Mouse (Mus musculus) embryonic fibroblast, embryonic 13.5 days (primary cell): ENCODE measurements around the gene Sbf2. TPM values are rescaled to one million over a fixed set of nuclear protein-coding genes. Genes with fewer than 3 reads are reported as not detected.
"Not testable (repeated sequence)": the region's sequence is repeated elsewhere in the genome, so short reads cannot be mapped to it uniquely, and the experiment has no call there.

Experiments
- H3K27ac ChIP-seq: 2 replicates; pipeline ENCODE4 v1.5.1; 2012; ENCODE audit warnings: low read length, control low read depth, inconsistent platforms; ENCODE audit not compliant: insufficient read depth
- H3K4me1 ChIP-seq: 2 replicates; pipeline ENCODE4 v1.6.1; 2011; ENCODE audit warnings: low read length; ENCODE audit not compliant: control insufficient read depth, insufficient read depth
- H3K4me3 ChIP-seq: 2 replicates; pipeline ENCODE4 v1.5.1; 2011; ENCODE audit warnings: mild to moderate bottlenecking, control low read depth, low read length; ENCODE audit not compliant: insufficient read depth
- CTCF ChIP-seq: IDR thresholded peaks from 2 replicates; pipeline ENCODE4 v1.5.1; 2011; ENCODE audit warnings: mild to moderate bottlenecking, control low read depth, low read length, moderate library complexity, borderline replicate concordance; ENCODE audit not compliant: insufficient read depth
- POLR2A ChIP-seq: IDR thresholded peaks from 2 replicates; pipeline ENCODE4 v1.6.1; 2011; ENCODE audit warnings: low read depth, mild to moderate bottlenecking, control low read depth, low read length, moderate library complexity
- polyA plus RNA-seq: library from polyadenylated mRNA; stranded (reverse); fragments of >200 nt; gene quantifications from 2 replicates; pipeline ENCODE4 v1.2.4, GENCODE M21; 2011; ENCODE audit warnings: low read depth; ENCODE audit not compliant: missing spikeins, insufficient read length

The Sbf2 gene
- polyA plus RNA-seq, 1 experiment = 55.5 TPM

DNA sequence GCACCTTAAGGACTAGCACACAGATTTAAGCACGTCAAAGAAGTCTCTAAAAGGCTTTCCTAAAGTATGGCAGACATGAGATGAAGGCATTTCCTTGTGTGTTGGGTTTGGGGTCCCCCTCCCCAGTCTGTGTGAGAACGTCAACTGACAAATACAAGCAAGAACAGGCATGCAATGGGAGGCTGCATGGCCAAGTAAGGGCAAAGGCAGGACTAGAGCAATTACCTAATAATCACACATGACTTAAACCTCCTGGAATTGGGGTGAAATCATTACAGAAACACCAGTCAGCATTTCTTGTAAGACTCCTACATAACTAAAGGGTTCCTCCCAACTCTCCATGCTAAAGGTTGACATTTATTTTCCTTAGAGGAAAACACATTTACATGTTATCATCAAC is 75.5 kb downstream of the Sbf2 start:
- Histone ChIP-seq H3K27ac (peak overlapping the region; percentile 16; the same call in 1 of the 2 replicates), H3K4me1 (peaks cover 3% of the 10 kb centered on the region), H3K4me3 (no peak overlapping the region)
- TF ChIP-seq CTCF (no peak), POLR2A (no peak)

- not testable (repeated sequence) for H3K4me1 ChIP-seq, H3K27ac ChIP-seq, H3K4me3 ChIP-seq
These were observed 84.4 kb downstream of the Sbf2 start for GRCm38 (mm10) chr7:110530295-110530694.

GRCm38 (mm10) chr7:110525090-110525775 is 89.5 kb downstream of the Sbf2 start:
- Histone ChIP-seq H3K4me1 (0 out of 2 replicates have a peak, but pooled peaks cover 5% of the 10 kb centered on the region), H3K27ac (peak overlapping the region; percentile 72), H3K4me3 (no peak overlapping the region)
- TF ChIP-seq CTCF = no peak
- no peak for TF ChIP-seq POLR2A

DNA sequence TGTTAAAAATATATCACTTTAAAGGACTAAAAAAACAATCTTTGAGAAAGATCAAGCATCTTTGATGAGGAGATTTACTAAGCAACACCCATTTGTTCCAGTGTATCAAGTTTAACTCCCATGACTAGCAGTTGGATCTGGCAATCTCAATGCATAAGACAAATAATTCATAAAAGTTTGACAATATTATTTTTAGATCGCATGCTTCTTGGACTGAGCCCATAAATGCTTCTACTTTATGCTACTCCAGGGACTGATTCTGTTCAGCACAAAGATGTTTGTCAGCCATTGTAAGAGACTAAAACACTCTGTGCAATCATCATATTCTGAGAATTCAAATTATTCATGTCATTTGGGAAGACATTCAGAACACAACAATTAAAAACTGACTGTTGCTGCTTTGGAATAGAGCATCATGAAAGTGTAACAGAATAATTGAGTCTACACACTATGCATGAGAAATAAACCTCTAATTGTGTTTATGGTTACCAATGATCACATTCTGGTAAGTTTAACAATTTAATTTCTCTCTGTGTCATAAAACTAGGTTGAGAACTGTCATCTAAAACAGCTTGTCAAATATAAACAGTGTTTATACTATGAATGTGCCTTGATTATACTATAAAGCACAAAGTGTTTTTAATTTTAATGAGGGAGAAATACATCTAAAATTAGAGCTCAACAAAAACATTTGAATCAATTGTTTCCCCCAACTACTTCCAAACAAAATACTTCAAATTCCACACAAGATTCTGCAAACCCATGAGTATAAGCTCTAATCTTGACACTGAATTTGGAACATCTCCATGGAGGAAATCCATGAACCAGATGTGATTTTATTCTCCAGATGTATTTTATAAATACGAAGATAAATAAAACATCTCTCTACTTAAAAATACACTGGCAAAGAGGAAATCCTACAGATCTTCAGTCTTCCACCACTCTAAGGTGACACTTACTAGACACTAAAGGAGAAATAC is 98.2 kb downstream of the Sbf2 start:
- TF ChIP-seq POLR2A (no peak), CTCF (no peak)
- Histone ChIP-seq H3K27ac (no peak overlapping the region), H3K4me3 (no peak overlapping the region), H3K4me1 (peaks cover 2% of the 10 kb centered on the region; the same call in 1 of the 2 replicates)

GRCm38 (mm10) chr7:110514131-110514530 is 100.6 kb downstream of the Sbf2 start:
- peaks cover 2% of the 10 kb centered on the region; the same call in 1 of the 2 replicates for H3K4me1 ChIP-seq
- H3K27ac ChIP-seq = no peak overlapping the region
- H3K4me3 ChIP-seq = no peak overlapping the region
- TF ChIP-seq POLR2A = no peak
- no peak for TF ChIP-seq CTCF

- TF ChIP-seq POLR2A (no peak), CTCF (no peak)
- H3K27ac ChIP-seq = no peak overlapping the region
- no peaks in the 10 kb centered on the region for H3K4me1 ChIP-seq
- H3K4me3 ChIP-seq = no peak overlapping the region
These were observed 116.1 kb downstream of the Sbf2 start for GRCm38 (mm10) chr7:110498653-110499052.

DNA sequence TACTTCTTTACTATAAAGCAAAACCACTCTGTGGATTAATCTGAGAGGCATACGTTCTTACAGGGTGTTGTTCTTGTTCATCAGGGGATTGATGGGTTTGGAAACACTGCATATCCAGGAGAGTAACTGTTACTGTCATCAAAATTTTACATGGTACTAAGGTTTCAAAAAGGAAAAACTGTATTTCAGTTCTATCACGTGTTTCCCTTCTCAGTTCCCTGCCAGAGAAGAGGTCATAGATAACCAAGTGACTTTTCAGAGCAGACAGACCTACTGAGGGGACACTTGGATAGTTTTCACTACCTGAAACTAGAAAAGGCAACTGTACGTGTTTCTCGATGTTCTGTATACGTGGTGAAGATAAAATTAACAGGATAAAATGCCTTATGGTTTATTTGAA is 123.7 kb downstream of the Sbf2 start:
- no peak for TF ChIP-seq CTCF
- TF ChIP-seq POLR2A = no peak
- Histone ChIP-seq H3K4me1 (no peaks in the 10 kb centered on the region), H3K27ac (no peak overlapping the region), H3K4me3 (no peak overlapping the region)

DNA sequence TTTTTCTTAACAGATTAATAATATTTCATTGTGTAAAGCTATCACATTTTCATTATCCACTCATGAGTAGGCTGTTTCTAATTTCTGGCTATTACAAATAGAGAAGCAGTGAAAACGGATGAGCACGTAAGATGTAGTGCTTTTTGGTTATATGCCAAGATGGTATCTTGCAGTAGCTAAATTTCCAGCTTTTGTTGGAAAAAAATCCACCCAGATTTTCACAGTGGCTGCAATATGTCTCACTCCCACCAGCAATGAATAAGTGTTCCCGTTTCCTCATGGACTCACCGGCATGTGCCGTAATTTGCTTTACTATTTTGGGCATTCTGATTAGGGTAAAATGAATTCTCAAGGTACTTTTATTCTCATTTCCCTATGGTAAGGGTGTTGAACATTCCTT is 129.7 kb downstream of the Sbf2 start:
- Histone ChIP-seq H3K4me3 (no peak overlapping the region), H3K4me1 (no peaks in the 10 kb centered on the region), H3K27ac (no peak overlapping the region)
- TF ChIP-seq CTCF = no peak
- TF ChIP-seq POLR2A = no peak

GRCm38 (mm10) chr7:110470987-110471386 is 143.7 kb downstream of the Sbf2 start:
- Histone ChIP-seq H3K27ac (no peak overlapping the region), H3K4me1 (no peaks in the 10 kb centered on the region), H3K4me3 (no peak overlapping the region)
- TF ChIP-seq POLR2A (no peak), CTCF (no peak)

DNA sequence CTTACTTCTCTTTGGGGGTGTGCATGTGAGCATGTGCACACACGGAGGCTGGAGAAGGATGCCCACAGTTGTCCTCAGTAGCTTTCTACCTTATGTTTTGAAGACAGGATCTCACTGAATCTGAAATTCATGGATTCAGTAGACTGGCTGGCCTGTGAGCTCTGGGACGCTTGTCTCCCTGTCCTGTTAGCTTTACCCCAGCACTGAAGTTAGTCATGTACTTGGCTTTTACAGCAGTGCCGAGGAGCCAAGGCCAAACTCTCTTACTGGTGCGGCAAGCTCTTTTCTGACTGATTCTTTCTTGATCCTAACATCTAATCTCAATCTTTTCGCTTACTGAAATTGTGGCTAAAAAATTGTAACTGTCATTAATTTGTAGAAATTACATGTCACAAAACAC is 151.3 kb downstream of the Sbf2 start:
- Histone ChIP-seq H3K4me3 (no peak overlapping the region), H3K4me1 (no peaks in the 10 kb centered on the region), H3K27ac (no peak overlapping the region)
- no peak for TF ChIP-seq POLR2A
- TF ChIP-seq CTCF = no peak
